Mouse (Mus musculus) embryo, embryonic 10 days (tissue): ENCODE results near the gene Ccdc28b.

Experiments
- DNase-seq: peaks from one replicate; pipeline ENCODE4 v3.0.0-alpha.2; 2015; ENCODE audit warnings: low spot score

Ccdc28b gene

GRCm38 (mm10) chr4:129584884-129585608 lies 38.7 kb downstream of the Ccdc28b start:
- peak; percentile 89 for DNase-seq

DNA sequence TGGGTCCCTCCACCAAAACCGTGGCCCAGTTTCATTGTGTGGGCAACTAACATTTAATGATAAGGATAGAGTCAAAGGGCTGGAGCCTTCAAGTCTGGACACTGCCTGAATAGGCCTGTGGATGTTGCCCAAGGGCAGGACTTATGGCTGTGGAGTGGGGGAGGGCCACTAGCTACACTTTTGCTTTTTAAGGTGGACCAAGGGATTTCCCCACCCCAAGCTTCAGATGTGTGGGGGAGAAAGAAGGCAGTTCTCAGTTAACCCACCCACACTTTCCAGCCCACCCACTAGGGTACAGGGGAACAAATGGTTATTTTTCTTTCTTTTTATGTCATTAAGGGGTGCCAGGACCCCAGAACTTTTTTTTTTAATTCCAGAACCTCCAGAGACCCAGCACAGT lies 39.4 kb downstream of the Ccdc28b start:
- DNase-seq, result no peak

GRCm38 (mm10) chr4:129582251-129582650 lies 41.5 kb downstream of the Ccdc28b start:
- no peak for DNase-seq

DNA sequence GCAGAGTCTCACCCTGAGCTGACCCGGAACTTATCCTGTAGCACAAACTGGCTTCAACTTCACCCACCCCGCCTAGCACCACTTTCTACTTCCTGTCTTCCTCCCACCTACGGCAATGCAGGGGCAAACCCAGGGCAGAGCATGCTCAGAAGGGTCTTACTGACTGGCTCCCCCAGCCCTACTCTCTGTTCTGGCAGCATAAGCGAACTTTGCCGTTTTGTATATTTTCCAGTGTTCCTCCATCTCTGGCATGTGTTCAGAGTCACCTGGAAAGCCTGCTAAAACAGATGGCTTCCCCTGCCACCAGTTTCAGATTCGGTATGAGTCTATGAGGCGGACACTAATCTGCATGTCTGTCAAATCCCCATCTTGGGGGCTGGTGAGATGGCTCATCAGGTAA lies 43.4 kb downstream of the Ccdc28b start:
- no peak for DNase-seq

GRCm38 (mm10) chr4:129578466-129578865 lies 45.3 kb downstream of the Ccdc28b start, which contains the start of gene Fam167b:
Gene Fam167b (minus strand): TSS chr4:129578549.
- DNase-seq, result no peak

DNA sequence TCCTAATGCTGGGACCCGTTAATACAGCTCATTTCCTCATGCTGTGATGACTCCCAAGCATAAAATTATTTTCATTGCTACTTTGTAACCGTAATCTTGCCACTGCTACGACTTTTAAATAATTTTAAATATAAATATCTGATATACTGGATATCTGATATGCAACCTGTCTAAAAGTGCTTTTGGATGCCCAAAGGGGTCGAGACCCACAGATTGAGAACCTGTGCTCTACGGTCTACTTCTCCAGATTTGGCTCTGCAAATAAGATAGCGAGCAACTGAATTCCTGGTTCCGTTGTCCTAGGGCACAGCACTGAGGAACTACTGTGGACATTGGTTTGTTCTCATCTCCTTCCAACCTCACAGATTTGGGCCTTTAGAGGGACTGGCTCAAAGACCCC lies 46.1 kb downstream of the Ccdc28b start:
- DNase-seq, result no peak

GRCm38 (mm10) chr4:129576863-129577491 lies 46.8 kb downstream of the Ccdc28b start:
- DNase-seq, result peak; percentile 82

GRCm38 (mm10) chr4:129575171-129575844 lies 48.4 kb downstream of the Ccdc28b start:
- no peak for DNase-seq

DNA sequence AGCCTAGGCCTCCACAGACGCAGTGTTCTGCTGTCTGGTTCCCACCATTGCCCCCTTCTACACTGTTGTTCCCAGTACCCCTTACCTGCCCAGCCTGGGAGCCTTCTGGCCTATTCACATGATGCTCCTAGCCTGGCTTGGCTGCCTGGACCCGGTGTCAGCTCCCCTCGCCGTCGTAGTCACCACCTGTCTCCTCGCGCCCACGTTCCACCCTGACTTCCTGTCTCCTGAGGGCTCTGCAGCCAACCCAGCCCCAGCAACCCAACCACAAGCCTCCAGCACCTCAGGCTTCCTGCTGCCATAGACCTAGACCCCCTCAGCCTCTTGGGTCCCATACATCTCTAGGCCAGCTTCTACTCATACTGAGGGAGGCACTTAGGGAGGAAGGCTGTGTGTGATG lies 50.3 kb downstream of the Ccdc28b start, which contains the start of gene Lck:
TSS of gene Lck (minus strand) at position 212 of the 400 bp plus-strand sequence.
- no peak for DNase-seq

- no peak for DNase-seq
Observed at GRCm38 (mm10) chr4:129573093-129573370, 50.7 kb downstream of the Ccdc28b start.

- DNase-seq, result no peak
Observed at GRCm38 (mm10) chr4:129572236-129573092, 51.3 kb downstream of the Ccdc28b start.

DNA sequence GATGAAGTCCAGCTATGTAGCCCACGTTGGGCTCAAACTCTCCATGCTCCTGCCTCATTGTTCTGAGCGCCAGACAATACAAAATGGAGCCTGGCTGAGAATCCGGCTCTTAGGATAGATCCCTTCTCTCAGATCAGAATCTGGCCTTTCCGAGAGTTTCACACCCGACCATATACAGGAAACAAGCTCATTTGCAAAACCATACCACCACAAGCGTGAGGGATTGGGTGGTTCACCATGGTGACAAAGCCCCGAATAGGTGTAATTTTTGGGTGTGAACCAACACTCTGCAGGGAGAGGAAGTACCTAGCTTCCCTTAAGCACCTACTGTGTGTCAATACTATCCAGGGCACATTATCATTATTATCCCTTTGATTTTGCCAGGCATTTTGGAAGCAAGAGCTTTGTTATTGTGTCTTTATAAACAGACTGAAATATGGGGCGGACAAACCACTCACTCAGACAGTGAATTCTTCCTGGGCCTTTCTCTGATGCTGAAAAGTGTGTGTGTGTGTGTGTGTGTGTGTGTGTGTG lies 52.1 kb downstream of the Ccdc28b start:
- DNase-seq, result no peak

DNA sequence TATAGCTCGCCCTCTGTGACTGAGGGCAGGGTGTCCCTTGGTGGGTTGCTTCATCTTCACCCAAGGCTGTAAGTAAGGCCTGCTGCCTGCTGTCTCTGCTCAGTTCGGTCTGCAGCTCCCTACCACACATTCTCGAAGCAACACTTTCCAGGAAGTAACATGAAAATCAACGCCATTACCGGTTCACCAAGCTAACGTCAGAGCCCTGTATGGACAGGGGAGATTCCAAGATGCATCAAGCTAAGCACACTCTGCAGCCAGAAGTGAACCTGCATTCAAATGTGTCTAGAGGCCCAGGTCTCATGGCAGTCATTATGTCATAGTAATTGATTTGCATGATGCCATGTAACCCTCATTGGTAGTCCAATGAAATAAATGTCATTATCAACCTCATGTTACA lies 53.7 kb downstream of the Ccdc28b start:
- no peak for DNase-seq
